Mouse (Mus musculus): ENCODE measurements around the gene Tcf12. TPM values are rescaled to one million over a fixed set of nuclear protein-coding genes. Genes with fewer than 3 reads are reported as not detected.

Gene Tcf12
- polyA plus RNA-seq, 1 experiment from 2014 or later: 112 TPM

DNA sequence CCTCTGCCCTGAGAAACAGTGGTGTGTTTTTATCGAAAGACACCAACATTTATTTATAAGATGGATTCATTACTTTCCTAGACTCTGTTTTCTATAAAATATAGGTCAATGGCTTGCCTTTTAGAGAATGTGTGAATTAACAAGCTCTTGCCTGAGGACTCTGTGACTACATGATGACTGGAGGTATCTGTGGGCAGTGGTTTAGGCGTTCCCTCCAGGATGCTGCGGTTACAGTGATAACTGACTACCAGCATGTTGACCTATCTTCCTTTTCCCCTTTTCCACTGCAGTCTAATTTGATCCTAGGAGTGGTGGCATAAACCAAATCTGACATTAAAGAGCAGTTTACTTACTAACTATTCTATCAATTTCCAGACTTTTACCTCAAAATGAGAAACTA is 263.3 kb downstream of the Tcf12 start:
- no peak overlapping the region for H3K4me2 ChIP-seq
- H3K4me3 ChIP-seq (replicated peaks): no peak overlapping the region
- no peaks in the 10 kb centered on the region for H3K4me1 ChIP-seq
- H3K9ac ChIP-seq: no peak overlapping the region
- no peaks in the 10 kb centered on the region for H3K9me3 ChIP-seq
- 94% methylated on average over 3 of the region's 3 CpGs for WGBS
- peaks cover 77% of the 10 kb centered on the region for H3K36me3 ChIP-seq (replicated peaks)
- no peak overlapping the region for H3K27ac ChIP-seq
- ATAC-seq (ENCODE audit: low FRiP score): no peak
- H3K27me3 ChIP-seq: no peaks in the 10 kb centered on the region

DNA sequence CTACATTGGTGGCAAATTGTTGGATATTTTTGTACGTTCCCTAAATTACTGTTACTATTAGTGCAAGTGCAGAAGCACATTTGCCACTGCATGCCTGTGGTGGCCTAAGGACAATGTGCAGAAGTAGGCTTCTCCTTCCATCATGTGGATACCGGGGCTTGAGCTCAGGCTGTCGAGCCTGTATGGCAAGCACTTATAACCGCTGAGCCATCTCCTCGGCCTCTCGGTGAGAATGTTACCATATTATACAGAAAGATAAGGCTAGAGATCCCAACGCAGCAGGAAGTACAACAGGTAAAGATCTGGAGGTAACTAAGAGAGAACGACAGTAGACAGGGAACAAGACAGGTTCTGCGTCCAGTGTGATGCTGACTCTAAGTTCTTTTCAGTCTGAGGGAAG is 263.8 kb downstream of the Tcf12 start:
- Histone ChIP-seq H3K36me3 (replicated peaks) (peaks cover 78% of the 10 kb centered on the region), H3K9me3 (no peaks in the 10 kb centered on the region), H3K4me1 (no peaks in the 10 kb centered on the region), H3K9ac (no peak overlapping the region), H3K4me3 (replicated peaks) (no peak overlapping the region), H3K27ac (no peak overlapping the region), H3K27me3 (no peaks in the 10 kb centered on the region), H3K4me2 (no peak overlapping the region)
- ATAC-seq (ENCODE audit: low FRiP score): no peak
- WGBS: 97% methylated on average over 9 of the region's 9 CpGs

DNA sequence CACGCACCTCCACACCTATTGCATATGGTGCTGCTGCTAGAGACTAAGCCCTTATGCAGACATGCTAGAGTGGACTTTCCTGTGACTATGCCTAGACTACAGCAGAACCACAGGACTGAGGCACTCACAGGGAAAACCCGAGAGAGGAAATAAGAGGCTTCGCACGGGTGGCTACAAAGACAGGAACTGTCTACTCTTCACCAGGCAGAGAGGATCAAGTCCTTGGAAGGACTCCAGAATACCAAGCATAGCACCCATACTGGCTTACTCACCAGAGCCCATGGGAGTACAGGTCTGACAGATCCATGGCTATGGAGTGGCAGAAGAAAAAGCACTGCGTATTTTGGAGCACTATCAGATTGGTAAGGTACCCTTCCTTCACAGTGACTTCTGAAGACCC is 269.8 kb downstream of the Tcf12 start:
- no peak for ATAC-seq (ENCODE audit: low FRiP score)
- peaks cover 7% of the 10 kb centered on the region for H3K4me1 ChIP-seq
- WGBS: 96% methylated on average over 5 of the region's 5 CpGs
- no peak overlapping the region for H3K9ac ChIP-seq
- no peaks in the 10 kb centered on the region for H3K9me3 ChIP-seq
- no peak overlapping the region for H3K4me2 ChIP-seq
- H3K4me3 ChIP-seq (replicated peaks): no peak overlapping the region
- no peaks in the 10 kb centered on the region for H3K27me3 ChIP-seq
- H3K36me3 ChIP-seq (replicated peaks): peaks cover 46% of the 10 kb centered on the region
- no peak overlapping the region for H3K27ac ChIP-seq

DNA sequence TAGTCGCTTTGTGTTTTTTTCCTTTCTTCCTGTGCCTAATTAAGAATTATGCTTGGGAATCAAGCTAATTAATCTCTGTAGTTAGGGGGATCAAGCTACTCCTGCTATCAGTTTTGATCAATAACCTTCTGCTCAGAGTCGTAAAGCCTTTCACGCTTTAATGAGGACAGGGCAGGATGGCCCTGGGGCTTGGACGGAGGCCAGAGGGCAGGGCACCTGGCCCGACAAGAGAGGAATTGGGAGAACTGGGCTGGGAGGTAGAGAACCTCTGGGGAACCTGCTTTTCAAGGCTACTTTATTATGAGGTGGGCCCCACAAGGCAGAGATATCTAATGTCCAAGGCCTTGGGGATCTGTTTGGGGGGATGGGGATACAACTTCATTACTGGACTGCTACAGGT is 274.3 kb downstream of the Tcf12 start:
- Histone ChIP-seq H3K27ac (0 out of 2 replicates have a peak overlapping the region, but pooled peaks have one; percentile 32), H3K4me2 (no peak overlapping the region), H3K4me1 (peaks cover 21% of the 10 kb centered on the region), H3K9ac (no peak overlapping the region), H3K4me3 (replicated peaks) (no peak overlapping the region), H3K27me3 (no peaks in the 10 kb centered on the region), H3K9me3 (no peaks in the 10 kb centered on the region), H3K36me3 (replicated peaks) (peaks cover 8% of the 10 kb centered on the region)
- WGBS: 41% methylated on average over 5 of the region's 5 CpGs
- ATAC-seq (ENCODE audit: low FRiP score): no peak

DNA sequence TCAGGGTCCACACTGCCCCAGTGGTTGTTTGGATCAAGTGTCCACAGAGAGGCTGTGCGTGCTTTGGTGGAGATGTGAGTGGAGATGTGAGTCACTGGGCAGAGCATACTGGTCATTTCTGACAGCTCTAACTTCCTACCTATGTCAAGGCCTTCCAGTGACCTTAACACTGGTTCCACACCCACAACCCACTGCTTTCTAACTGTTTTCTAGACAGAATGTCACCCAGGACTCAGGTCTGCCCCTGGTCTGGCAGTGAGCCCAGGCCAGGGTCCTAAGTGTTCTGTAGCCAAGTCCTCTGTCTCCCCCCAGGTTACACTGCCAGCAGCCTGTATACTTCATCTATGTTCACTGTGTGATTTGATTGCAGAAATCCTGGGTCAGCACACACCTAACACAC is 275.3 kb downstream of the Tcf12 start:
- Histone ChIP-seq H3K4me2 (no peak overlapping the region), H3K36me3 (replicated peaks) (no peaks in the 10 kb centered on the region), H3K27me3 (no peaks in the 10 kb centered on the region), H3K27ac (no peak overlapping the region), H3K4me3 (replicated peaks) (no peak overlapping the region), H3K9me3 (no peaks in the 10 kb centered on the region), H3K9ac (no peak overlapping the region), H3K4me1 (peaks cover 28% of the 10 kb centered on the region)
- no peak for ATAC-seq (ENCODE audit: low FRiP score)
- 96% methylated on average over 1 of the region's 1 CpGs for WGBS

DNA sequence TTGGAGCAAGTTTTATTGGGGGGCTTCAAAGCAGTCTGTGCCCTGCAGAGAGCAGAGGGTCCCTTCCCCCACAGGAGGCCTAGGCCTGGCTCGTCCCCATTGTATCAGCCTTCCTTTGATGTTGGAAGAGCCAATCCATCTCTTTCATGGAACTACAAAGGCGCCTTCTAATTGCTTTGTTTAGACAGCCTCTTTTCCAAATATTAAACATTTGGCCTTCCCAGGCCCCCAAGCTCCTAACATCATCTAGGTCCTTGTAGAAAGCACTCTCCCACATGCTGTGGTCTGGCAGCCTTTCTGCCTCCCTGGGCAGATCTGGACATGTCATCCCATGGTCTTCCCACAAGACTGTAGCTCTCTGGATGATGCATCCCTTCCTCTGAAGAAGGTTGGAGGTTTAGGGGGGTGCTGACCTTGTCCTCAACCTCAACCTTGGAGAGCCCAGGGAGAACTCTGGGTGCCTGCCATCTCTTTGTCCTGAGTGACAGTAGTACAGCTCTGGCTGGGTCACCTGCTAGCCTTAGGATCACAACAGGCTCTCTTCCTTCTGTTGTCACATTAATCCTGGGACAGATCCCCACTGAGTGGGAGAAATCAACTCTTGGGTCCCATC is 276.4 kb downstream of the Tcf12 start:
- H3K36me3 ChIP-seq (replicated peaks): no peaks in the 10 kb centered on the region
- no peaks in the 10 kb centered on the region for H3K27me3 ChIP-seq
- H3K9me3 ChIP-seq: no peaks in the 10 kb centered on the region
- 29% methylated on average over 2 of the region's 2 CpGs for WGBS
- no peak overlapping the region for H3K4me2 ChIP-seq
- peak overlapping the region; percentile 1; the same call in 1 of the 2 replicates for H3K27ac ChIP-seq
- no peak overlapping the region for H3K4me3 ChIP-seq (replicated peaks)
- no peak for ATAC-seq (ENCODE audit: low FRiP score)
- no peak overlapping the region for H3K9ac ChIP-seq
- H3K4me1 ChIP-seq: peaks cover 28% of the 10 kb centered on the region

DNA sequence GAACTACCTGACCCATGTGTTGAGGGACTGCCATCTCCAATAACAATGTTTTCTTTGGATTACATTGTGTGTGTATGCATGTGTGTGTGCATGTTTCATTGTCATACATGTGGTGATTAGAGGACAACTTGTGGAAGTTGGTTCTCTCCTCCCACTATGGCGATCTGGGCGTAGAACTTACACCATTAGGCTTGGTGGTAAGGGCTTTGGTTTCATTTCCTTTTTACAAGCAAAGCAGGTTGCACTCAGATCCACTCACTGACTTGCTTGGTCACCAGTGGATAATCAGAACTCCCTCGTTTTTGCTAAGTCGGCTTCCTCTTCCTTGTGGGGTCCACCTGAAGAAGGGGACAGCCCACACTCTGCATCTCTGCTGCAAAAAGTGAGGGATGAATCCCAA is 277.0 kb downstream of the Tcf12 start:
- H3K27ac ChIP-seq: no peak overlapping the region
- no peak for ATAC-seq (ENCODE audit: low FRiP score)
- no peaks in the 10 kb centered on the region for H3K27me3 ChIP-seq
- WGBS: 84% methylated on average over 4 of the region's 4 CpGs
- no peaks in the 10 kb centered on the region for H3K9me3 ChIP-seq
- H3K9ac ChIP-seq: no peak overlapping the region
- no peak overlapping the region for H3K4me2 ChIP-seq
- H3K4me1 ChIP-seq: peaks cover 28% of the 10 kb centered on the region
- no peaks in the 10 kb centered on the region for H3K36me3 ChIP-seq (replicated peaks)
- H3K4me3 ChIP-seq (replicated peaks): no peak overlapping the region

DNA sequence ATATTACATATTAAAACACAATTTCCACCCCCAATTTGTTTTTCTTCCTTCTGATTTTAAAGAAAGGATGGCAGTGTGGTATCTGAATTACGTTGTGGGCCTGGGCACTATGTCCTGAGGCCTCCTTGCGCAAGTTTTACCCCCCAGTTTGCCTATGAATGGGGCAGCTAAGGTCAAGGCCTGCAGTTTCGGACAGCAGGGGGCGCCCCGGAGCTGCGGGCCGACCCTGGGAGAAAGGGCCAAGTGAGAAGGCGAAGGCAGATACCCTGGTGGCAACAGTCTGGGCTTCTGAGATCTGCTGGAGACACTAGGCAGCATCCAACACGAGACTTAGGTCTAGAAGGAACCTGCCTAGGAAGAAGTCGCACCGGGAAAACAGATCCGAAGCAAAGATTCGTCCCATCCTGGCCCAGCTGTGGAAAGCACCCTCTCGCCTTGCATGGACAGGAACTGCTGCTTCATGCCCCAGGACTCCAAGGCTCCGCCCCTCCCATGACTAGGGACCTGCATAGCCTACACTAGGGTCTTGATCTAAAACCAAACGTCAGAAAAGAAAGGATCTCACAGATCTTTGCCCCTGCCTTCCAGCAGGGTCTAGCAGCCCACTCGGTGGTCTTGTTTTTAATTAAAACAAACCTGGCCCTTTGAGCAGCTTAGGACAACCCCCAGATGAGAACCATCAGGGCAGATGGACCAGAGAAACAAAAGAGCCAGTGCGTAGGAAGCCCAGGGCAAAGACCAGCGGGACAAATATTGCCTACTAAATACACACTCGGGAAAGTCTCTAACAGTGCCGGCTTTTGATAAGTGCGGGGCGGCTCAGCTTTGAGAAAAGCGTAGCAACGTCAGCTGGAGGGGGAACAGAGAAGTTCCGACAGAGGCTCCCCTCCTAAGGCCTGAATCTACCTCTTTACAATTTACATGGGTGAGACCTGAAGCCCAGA is 279.6 kb downstream of the Tcf12 start:
- 43% methylated on average over 26 of the region's 26 CpGs for WGBS
- no peak overlapping the region for H3K4me3 ChIP-seq (replicated peaks)
- H3K9ac ChIP-seq: no peak overlapping the region
- H3K27me3 ChIP-seq: no peaks in the 10 kb centered on the region
- H3K4me2 ChIP-seq: no peak overlapping the region
- H3K9me3 ChIP-seq: no peaks in the 10 kb centered on the region
- H3K36me3 ChIP-seq (replicated peaks): no peaks in the 10 kb centered on the region
- ATAC-seq (ENCODE audit: low FRiP score): no peak
- no peak overlapping the region for H3K27ac ChIP-seq
- H3K4me1 ChIP-seq: peaks cover 22% of the 10 kb centered on the region

DNA sequence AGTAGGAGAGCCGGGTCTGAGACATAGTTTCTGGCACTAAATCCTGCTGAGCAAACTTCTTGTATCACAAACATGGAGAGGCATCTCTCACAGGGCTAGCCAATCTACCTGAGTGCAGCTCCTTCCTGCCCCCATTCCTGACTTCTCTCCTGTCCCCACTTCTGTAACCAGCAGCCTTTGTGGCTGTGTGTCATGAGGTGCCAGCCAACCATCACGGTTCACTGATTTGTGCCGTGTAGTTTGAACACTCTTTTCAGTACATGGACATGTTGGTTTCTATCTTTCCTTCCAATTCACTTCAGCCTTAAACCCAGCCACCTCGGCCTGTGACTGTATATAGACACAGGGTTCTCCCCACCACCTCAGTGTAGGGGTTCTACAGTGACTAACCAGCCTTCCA is 280.7 kb downstream of the Tcf12 start:
- no peaks in the 10 kb centered on the region for H3K9me3 ChIP-seq
- H3K4me1 ChIP-seq: peaks cover 22% of the 10 kb centered on the region
- no peak overlapping the region for H3K9ac ChIP-seq
- H3K27ac ChIP-seq: no peak overlapping the region
- WGBS: 84% methylated on average over 4 of the region's 4 CpGs
- no peaks in the 10 kb centered on the region for H3K27me3 ChIP-seq
- no peak for ATAC-seq (ENCODE audit: low FRiP score)
- H3K36me3 ChIP-seq (replicated peaks): no peaks in the 10 kb centered on the region
- no peak overlapping the region for H3K4me3 ChIP-seq (replicated peaks)
- no peak overlapping the region for H3K4me2 ChIP-seq

DNA sequence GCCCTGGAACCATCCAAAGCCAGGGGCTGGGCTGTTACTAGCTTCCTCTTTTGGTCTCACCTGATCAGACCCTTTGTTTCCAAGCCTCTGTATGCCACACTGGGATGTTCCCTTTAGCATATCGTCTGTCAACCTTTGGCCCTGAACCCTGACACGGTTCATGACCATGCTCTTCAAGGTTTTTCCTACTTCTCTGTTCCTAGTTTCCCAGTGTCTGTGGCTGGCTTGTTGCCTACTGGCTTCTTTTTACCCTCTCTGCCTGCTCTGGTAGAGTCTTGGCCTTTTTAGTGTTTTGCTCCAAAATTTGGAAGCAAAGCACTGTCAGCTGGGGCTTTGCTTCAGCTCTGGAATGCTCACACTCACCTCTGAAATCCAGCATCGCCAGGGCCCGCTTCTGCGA is 281.3 kb downstream of the Tcf12 start:
- no peak overlapping the region for H3K27ac ChIP-seq

DNA sequence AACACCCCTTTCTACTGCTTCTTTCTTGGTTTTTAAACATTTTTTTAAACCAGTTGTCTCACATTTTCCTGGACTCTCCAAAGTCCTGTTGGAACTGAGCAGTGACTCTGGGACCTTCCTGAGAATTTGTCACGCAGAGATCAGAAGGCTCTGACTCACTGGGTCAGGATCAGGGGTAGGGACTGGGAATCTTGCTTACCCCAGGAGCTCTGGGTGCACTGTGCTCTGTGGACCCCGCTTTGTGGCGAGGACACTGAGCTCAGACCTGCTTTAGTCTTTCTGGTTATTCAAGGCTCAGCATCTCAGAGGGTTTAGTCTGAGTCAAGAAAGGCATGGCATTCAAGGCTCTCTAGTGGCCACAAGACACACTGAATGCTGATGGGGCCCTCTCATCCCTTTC is 281.9 kb downstream of the Tcf12 start:
- ATAC-seq (ENCODE audit: low FRiP score): no peak
- H3K4me2 ChIP-seq: no peak overlapping the region
- no peaks in the 10 kb centered on the region for H3K9me3 ChIP-seq
- peaks cover 10% of the 10 kb centered on the region for H3K4me1 ChIP-seq
- no peak overlapping the region for H3K4me3 ChIP-seq (replicated peaks)
- H3K9ac ChIP-seq: no peak overlapping the region
- H3K36me3 ChIP-seq (replicated peaks): no peaks in the 10 kb centered on the region
- H3K27ac ChIP-seq: no peak overlapping the region
- 87% methylated on average over 3 of the region's 3 CpGs for WGBS
- H3K27me3 ChIP-seq: no peaks in the 10 kb centered on the region

More for the DNA sequence above, 281.3 kb downstream of the Tcf12 start:
- 88% methylated on average over 5 of the region's 5 CpGs for WGBS
- no peak overlapping the region for H3K4me3 ChIP-seq (replicated peaks)
- no peak overlapping the region for H3K4me2 ChIP-seq
- no peaks in the 10 kb centered on the region for H3K27me3 ChIP-seq
- no peak for ATAC-seq (ENCODE audit: low FRiP score)
- no peak overlapping the region for H3K9ac ChIP-seq
- no peaks in the 10 kb centered on the region for H3K36me3 ChIP-seq (replicated peaks)
- peaks cover 16% of the 10 kb centered on the region for H3K4me1 ChIP-seq
- H3K9me3 ChIP-seq: no peaks in the 10 kb centered on the region

DNA sequence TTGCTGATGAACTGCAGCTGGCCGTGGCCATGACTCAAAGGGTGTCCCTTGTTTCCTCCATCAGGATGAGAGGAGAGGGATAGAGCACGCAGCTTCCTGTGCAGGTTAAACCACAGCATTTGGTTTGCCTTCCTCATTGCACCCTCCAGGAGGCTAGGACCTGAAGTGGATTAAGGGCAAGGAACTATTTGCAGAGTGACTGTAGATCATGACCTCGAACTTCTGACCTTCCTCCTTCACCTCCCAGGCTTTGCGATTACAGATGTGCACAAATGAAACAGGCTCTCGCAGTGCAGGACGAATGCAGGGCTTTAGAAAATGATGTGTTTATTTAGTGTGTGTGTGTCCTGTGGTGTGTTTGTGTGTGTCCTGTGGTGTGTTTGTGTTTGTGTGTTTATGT is 282.5 kb downstream of the Tcf12 start:
- no peak overlapping the region for H3K4me2 ChIP-seq
- H3K36me3 ChIP-seq (replicated peaks): no peaks in the 10 kb centered on the region
- no peaks in the 10 kb centered on the region for H3K27me3 ChIP-seq
- no peak overlapping the region for H3K9ac ChIP-seq
- WGBS: 77% methylated on average over 6 of the region's 6 CpGs
- peaks cover 10% of the 10 kb centered on the region for H3K4me1 ChIP-seq
- no peaks in the 10 kb centered on the region for H3K9me3 ChIP-seq
- ATAC-seq (ENCODE audit: low FRiP score): no peak
- no peak overlapping the region for H3K27ac ChIP-seq
- no peak overlapping the region for H3K4me3 ChIP-seq (replicated peaks)

DNA sequence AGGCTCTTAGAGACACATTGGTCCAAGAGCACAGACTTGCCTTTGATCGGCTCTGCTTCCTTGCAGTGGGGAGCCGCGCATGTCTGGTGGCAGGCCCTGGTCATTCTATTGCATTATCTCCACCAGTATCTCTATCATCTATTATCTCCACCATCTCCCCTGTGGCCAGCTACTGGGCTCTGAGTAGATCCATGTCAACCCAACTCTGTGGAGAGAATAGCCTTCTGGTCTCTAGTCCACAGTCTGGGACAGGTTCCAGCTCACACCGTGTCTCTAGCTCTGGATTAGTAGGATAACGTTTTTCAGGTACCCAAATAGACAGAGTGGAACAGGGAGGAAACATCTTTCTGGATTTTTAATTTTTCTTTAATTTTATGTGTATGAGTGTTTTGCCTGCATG is 284.3 kb downstream of the Tcf12 start:
- H3K4me1 ChIP-seq: peaks cover 7% of the 10 kb centered on the region
- WGBS: 96% methylated on average over 5 of the region's 5 CpGs
- no peaks in the 10 kb centered on the region for H3K36me3 ChIP-seq (replicated peaks)
- H3K27me3 ChIP-seq: no peaks in the 10 kb centered on the region
- H3K4me2 ChIP-seq: no peak overlapping the region
- H3K4me3 ChIP-seq (replicated peaks): no peak overlapping the region
- H3K27ac ChIP-seq: no peak overlapping the region
- H3K9me3 ChIP-seq: no peaks in the 10 kb centered on the region
- H3K9ac ChIP-seq: no peak overlapping the region
- no peak for ATAC-seq (ENCODE audit: low FRiP score)

Measured in forebrain, embryonic 12.5 days (tissue).